Mouse (Mus musculus) embryo, embryonic 10 days (tissue): ENCODE data around the gene Adam12.

ENCODE experiments used
- DNase-seq: peaks from one replicate; pipeline ENCODE4 v3.0.0-alpha.2; 2015; ENCODE audit warnings: low spot score

The Adam12 gene

DNA sequence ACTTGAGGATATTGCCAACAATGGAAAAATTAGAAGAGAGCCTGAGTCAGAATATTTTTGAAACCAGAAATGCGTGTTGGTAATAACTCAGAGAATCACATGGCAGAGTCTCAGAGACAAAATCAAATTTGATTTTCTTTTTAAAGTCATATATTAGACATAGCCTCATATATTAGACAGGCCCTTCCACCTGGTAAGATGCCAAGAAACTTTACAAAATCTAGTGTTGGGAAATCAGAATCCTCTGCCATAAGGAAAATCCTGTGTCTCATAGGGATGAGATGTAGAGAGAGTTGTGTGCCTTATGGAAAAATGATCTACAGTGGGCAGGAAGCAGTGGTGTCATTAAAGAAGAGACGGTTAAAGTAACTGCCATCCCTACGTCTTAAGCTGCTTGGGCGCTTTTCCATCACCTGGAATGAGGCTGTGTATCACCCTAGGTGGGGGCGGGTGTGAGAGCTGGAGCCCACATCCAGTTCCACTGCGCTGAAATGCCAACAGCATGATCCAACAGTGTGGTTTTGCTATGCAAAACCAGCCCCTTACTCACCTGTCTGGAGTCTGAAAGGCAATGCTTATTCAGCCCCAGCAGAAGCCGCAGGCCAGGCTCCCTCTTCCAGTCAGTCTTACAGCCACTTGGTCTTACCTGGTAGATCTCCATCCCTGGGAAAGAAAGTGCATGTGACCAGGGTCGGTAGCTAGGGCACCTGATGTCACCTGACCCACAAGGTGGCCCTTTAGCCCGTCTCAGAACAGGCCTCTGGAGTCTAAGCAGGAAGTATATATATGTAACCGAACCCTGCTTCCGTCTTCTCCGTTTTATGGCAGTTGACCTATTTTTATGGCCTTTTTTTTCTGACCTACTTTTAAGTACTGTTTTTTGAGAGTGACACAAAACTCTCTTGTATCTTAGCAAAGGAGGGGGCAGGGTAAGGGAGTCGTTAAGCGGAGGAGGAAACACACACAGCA lies at the start of gene Adam12:
Gene Adam12 (minus strand): TSS at position 769 of the 969 bp plus-strand sequence.
- no peak for DNase-seq

DNA sequence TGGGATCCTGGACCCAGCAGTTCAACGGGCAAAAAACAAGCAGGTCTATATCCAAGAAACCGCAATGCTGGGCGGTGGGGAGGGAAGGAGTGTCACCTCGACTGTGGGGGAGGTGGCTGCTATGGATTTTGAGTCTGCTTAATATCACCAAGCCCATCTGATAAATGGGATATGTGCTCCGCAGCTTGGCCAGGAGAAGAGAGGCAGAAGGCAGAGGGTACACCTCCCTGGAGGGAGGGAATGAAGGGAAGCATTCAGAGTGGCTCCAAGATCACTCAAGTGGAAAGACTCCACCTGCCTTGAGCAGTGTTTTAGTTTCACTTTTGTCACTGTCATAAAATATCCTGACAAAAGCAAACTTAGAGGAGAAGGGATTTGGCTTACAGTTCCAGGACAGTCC lies 41.0 kb upstream of the Adam12 start:
- DNase-seq: no peak

DNA sequence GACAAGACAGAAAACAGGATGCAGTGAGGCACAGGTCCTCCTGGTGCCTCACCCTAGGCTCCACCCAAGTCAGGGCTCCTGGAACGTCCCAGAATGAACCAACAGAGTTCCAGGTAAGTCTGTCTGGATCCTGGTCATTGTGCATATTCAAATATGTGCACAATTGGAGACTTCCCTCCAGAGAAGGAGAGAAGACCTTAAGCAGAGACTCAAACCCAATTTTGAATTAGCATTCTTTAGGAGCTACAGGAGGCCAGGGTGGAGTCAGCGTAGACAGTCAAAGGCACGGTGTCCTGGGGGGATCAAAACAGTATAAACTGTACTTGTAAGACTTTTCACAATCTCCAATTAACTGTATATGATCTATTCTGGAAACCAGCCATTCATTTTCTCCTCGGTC lies 40.5 kb upstream of the Adam12 start:
- no peak for DNase-seq

DNA sequence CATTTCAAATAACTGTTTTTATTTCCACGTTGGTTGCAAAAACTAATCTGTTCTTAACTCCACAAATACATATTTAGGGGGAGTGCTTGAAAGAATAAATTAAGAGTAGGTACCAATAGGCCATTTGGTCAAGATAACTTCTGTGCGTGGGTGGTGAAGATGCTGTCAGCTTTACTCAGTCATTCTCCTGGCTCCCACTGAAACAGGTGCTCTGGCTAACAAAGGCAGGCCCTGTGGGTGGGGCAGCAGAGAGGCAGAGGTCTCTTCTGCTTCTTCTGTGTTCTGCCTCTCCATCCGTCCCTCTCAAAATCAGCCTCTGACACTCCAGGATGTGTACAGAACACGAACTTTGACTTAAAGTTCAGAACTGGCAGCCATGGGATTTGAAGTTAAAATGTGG lies 33.8 kb upstream of the Adam12 start:
- DNase-seq: no peak

DNA sequence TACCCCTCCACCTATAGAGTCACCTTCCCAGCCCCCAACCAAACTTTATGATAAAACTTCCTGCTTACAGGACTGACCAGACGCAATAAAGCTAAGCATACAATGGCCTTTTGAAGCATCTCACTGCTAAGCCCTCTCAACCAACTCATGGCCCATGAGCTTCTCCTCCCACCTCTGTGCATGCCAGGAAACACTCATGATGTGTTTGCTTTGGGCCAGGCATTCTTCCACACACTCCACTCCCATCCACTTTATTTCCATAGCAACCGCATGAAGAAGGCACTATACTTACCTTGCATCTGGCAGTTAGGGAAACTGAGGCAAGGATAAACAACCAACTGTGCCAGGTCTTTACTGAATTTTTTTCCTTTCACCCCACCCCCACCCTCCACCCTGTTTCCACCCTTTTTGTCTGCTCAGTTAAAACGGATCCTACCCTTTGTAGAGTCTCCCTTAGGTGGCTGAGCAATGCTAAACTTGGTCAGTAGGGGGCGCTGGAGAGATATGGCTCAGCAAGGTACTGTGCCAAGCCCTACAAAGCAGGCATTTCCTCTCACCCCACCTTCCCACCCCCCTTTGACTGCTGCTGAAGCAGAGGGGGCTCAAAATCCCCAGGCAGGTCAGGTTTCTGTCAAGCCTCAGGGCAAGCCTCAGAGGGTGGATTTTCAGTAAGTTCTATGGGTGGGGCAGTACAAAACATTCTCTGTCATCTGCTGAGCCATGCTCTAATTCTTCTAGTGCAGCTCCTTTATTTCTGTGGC lies 31.4 kb upstream of the Adam12 start:
- DNase-seq: peak; percentile 78

DNA sequence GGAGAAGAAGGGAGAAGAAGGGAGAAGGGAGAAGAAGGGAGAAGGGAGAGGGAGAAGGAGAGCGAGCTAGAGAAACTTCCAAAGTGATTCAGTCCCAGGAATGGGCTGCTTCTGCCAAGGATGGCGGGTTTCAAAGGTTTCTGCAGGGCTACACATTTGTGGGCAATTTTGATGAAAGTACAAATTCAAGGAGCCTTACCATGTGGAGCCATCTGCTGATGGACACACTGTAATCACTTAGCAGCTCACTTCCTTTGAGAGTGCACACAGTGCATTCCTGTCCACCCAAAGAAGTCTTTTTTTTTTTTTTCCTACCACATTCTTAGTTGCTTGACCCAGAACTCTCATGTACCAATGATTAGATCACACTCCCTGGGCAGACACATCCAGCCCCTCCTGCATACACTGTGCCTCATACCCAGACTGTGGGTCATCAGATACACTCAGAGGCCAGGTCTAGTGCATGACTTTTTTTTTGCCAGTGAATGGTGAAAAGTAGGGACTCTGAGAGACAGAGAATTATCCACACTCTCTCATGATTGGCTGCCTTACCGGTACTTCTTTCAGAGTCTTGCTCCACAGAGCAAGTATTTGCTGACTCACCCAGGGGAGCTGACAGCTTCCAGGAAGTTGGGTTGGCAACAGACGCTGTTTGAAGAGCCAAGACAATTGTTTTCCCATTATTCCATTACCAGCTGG lies 29.2 kb upstream of the Adam12 start:
- DNase-seq: peak; percentile 12

DNA sequence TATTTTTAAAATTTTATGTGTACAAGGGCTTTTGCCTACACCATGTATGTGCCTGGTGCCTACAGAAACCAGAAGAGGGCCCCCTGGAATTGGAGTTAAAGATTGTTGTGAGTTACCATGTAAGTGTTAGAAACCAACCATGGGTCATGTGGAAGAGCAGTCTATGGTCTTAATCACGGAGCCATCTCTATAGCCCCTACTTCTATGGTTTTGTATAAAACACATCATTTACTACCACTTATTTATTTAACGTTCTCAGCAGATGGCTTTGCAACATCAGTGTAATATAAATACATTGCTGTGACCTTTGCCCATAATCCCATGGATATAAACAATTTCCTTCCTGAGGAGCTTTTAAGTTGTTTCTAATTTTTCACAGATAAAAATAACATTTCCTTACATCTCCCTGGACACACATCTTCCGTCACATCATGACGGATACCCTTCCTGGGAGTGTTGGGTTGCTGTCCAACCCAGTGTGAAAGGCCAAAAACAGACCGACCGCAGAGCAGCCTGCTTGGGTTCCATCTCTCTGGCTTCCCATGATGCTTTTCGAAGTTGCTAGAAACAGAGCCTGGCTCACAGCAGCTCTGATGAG lies 18.4 kb upstream of the Adam12 start:
- DNase-seq: no peak

DNA sequence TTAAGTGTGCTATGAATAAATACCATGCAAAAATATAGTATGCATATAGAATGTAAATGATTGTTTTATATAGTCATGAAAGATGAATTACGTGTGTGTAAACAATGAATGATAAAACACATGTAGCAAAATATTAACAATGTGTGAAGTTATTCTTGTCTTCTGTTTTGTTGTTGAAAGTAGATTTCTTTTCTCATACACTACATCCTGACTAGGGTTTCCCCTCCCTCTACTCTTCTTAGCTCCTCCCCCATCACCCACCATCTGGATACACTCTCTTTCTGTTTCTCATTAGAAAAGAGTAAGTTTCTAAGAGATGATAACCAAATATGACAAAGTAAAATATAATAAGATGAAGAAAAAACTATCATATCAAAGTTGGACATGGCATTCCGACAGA lies 16.1 kb upstream of the Adam12 start:
- no peak for DNase-seq

DNA sequence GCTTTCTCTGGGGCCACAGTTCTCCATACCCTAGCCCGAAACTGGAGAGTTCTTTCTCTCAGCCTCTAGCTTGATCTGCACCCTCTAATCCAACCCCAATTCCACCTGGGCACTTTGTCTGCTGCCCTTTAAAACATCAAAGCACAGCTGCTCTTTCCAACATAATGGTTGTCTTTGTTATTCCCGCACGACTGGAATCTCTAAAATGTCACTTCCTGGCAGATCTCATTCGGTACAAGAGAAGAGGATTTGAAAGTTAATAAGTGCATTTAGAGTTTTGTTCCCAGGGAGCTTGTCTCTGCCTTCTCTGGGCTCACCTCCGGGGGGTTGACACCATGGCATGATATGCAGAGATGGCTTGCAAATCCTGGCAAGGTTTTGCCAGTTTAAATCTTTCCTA lies 14.7 kb upstream of the Adam12 start:
- DNase-seq: no peak

DNA sequence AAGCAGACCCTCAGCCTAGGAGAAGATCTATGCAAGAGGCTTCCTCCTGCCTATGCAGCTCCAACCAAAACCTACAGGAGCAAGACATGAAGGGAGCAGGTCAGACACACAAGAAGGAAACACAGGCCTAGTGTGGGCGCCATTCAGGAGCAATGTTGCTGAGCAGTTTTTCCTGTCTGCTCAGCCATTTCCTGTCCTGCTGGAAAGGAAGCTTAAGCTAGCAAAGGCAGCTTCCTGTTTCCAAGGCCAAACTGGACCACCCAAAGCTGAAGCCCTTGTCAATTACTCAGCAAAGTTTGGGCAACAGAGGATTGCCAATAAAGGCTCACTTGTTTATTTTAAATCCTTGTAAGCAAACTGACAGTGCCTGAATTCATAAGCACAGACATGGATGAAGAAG lies 10.8 kb upstream of the Adam12 start:
- no peak for DNase-seq

DNA sequence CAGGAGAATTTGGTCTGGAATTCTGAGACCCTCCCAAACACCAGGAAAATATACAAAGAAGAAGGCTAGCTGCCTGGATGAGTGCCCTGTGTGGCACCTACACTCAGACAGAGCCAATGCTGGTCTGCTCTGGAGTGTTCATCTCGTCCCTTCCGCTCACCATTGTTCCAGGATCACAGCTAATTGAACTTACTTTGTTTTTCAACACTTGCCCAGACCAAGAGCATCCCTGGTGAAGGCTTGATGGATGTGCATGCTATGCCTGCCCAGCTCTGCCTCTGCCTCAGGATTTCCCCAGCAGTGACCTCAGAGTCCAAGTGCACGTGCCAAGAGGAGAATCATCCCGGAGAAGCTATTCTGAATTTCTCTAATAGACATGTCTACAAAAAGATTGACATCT lies 9.3 kb upstream of the Adam12 start:
- no peak for DNase-seq

DNA sequence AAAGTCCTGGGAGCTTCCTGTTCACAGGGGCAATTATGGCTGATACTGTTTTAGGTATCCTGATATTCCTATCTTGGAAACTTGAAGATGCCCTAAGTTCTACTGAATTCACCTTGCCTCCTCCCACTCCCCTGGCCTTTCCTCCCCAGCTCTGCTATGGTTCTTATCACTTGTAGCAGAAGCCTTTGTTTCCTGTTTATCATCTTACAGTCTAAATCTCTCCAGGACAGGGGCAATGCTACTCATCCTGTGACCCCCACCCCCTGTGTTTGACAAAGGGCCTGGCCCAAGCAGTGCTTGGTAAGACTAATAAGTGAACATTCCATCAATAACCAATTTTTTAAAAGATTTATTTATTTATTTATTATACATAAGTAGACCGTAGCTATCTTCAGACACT lies 8.6 kb upstream of the Adam12 start:
- DNase-seq: no peak

DNA sequence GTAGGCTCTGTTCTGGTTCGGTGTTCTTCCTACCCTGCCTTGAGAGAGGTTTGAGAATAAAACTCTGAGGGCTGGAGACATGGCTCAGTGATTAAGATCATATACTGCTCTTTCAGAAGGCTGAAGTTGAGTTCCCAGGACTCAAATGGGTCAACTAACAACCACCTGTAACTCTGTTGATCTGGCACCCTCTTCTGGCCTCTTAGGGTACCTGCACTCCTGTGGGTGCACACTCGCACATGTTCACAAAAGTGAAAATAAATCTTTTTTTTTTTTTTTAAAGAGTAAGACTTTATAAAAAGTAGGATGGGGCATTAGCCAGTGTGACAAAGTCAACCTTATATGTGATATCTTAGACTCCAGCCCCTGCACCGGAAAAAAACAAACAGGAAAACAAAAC lies 6.9 kb upstream of the Adam12 start:
- DNase-seq: no peak

DNA sequence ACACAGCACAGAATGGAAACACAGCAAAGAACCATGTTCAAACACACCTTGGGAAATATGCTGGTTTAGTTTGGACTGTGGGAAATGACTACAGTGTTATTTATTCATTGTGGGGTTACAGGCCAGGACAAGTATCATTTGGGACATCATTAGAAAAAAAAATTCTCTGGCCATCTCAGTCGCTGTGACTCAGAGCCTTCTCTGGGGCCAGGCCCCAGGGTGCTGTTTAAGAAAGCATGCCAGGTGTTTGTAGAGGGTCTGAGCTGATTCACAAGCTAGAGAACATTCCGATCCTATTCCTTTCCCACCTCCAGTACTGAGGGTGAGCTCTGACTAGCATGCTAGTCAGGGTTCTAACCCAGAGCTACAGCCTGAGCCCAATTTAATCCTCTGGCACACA lies 5.4 kb upstream of the Adam12 start:
- DNase-seq: no peak

DNA sequence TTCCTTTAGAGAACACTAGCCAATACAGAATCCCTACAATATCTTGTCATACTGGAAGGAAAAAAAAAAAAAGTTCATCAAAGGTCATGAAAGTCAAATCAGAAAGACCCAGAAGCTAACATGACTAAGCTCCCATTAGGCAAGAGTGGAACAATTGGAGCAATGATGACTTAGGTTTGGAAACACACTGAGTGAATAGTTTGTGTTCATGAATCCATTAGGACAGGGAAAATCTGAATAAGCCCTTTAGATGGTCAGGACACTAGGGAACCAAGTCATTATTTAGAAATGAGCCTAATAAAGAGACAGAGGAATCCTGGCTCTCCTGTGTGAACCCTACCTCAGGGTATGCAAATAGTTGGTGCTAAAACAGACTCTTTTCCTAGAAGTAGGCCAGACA lies 4.8 kb upstream of the Adam12 start:
- no peak for DNase-seq

DNA sequence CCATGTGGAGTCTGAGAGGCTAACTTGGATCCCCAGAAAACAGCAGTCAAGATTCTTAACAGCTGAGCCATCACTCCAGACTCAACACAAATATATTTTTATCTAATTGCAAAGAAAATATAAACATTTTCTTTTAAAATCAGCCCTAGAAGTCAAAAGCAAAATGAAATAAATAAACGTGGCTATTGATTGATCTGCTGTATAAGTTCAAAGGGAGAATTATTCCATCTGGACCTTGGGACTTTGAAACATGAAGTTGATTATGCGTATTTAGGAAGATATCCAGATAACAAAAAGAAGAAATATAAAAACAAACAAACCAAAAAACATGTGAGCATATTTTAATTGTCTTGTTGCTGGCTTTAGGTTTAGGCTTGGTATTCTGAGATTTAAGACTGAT lies 3.6 kb upstream of the Adam12 start:
- no peak for DNase-seq

DNA sequence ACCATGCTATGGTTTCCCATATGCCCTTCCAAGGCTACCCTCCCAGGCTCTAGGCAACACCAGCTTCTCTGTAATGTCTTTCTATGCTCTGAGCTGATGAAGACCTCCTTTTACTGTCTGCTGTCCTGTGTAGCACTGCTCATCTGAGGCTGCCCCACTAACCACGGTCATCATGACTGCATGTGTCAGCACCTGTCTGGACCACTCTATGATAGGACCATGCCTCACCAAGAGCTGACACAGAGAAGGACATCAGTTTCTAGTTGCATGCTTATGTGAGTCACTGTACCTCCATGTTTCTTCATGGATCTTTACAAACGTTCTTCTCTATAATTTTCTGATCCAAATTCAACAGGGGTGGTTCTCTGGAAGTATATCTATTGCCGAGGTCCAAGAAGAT lies 1.2 kb downstream of the Adam12 start:
- DNase-seq: no peak

DNA sequence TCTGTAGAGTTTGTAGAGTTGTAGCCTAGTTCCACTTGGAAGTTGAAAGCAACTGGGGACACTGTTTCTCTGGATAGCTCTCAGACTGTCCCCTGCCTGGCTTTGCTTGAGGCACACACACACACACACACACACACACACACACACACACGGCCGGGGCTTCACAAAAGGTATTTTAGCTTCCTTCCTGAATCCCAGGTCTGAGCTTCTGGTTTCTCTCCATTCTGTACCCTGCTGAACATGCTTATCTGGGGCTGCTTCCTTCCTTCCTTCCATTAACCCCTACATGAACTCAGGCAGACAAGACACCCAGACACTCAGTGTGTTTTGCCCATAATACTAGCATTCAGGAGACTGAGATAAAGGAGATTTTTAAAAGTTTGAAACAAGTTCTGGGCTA lies 2.0 kb downstream of the Adam12 start:
- DNase-seq: no peak

DNA sequence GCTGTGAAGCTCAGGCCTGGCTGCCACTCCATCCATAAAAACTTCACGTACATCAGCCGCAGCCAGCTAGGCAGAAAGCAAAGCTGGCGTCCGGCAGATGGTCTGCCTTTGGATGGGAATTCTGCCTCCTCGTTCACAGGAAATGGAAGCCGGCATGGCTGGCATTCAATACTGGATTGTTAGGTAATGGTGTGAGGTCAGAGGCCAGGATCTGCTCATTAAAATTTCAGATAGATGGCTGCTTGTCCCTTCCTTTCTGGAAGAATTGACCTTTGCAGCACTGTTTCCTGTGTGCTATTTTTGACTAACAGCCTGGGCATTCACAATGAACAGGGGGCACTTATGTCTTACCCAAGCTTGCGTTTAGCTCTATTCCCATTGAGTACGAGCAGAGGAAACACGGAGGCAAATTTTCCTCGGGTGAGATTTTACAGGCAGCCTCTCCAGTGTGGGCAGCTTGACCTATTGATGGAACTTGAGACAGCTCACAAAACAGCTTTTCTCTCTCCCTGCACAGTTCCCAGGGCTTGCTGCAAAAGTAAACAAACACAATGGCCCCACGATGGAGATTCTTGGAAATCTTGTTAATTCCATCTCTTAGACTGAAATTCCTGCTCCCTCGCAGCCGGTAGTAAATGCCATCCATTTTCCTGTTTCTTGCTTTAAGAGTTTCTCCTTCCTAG lies 4.0 kb downstream of the Adam12 start:
- DNase-seq: peak; percentile 76

DNA sequence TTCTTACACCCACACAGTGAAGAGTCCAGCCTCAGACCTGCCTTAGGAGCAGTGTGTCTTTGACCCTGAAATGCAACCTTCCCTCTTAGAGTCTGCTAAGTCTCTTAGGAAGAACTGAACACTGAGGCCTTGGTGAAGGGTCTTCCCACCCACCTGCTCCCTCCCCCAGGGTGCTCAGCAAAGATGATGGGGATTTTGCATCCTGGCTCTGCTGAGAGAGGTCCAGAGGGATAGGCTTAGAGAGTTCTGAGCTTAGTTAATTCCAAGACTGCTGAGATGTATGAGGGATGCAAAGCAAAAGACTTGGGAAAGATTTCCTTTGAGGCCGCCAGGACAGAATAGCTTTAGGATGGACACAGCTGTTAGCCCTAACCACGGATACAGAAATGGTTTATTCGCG lies 4.8 kb downstream of the Adam12 start:
- no peak for DNase-seq

DNA sequence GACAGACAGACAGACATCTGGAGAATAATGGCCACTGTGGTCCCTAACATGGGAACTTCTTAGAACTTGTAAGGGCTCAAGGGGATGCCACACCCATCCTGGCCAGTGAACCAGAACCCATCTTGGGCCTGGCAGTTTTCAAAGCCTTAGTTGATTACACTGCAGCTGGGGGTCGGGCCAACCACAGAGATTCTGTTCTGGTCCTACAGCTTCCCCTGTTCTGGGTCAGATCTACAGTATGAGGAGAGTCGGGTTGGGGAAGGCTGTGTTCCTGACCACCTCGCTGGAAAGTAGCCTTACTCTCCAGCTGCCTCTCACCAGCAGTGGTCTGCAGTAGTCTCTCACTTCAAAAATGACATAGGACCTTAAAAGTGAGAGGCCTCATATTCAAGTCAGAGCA lies 5.7 kb downstream of the Adam12 start:
- DNase-seq: no peak
